Mouse (Mus musculus): ENCODE measurements around the gene Palm2.

DNA sequence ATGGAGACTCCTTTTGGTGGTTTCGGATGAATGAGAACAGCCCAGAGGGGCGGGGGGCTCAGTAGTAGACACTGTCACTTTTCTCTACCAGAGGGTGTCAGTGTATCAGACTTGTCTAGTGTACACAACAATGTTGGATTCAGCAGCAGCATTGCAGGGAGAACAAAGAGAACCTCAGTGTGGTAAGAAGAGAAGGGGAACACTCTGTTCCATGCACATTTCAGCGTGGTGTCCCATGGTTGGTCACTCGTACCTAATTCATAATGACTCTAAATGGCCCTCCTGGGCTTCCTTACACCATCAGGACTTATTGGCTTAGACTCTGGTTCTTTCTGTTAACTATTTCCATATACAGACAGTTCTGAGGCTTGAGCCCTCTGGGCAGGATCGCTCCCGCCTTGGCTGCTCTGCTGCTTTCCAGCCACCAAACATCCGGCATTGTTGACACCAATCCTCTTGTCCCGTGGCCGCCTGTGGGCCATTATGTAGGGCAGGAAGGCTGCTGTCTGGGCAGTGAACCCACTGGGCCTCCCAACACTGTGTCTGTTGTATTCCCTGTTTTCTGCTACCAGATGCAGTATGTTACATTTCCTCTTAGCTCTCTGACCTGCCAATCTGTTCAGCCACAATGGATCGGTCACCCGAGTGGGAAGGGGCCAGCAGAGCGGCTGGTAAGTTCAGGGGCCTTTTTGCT lies 264.0 kb downstream of the Palm2 start:
- TF ChIP-seq GATA1 (IDR thresholded peaks at IDR 0.05; ENCODE audit: borderline replicate concordance, low read length) (no peak), FLI1 (IDR thresholded peaks at IDR 0.05; ENCODE audit: low read length) (no peak)
